Mouse (Mus musculus): Measurements from ENCODE around the gene Zfp335. TPM values are rescaled to one million over a fixed set of nuclear protein-coding genes. Genes with fewer than 3 reads are reported as not detected.

Gene Zfp335
- total RNA-seq (2015; ENCODE audit: low replicate concordance) (25.2 and 25.6 TPM in 2 replicates), total RNA-seq (2017; ENCODE audit: low replicate concordance) (14.9 and 16.3 TPM in 2 replicates)

GRCm38 (mm10) chr2:164911086-164912048, at the start of gene Zfp335:
Gene Zfp335, minus strand, starts transcription at chr2:164911757.
- ATAC-seq (replicated peaks; ENCODE audit: low FRiP score, poor library complexity, severe bottlenecking), result peak; percentile 83

GRCm38 (mm10) chr2:164960716-164961441, 49.3 kb upstream of the Zfp335 start, which contains the start of gene Slc12a5:
Gene Slc12a5, plus strand, starts transcription at chr2:164960802.
- ATAC-seq (replicated peaks; ENCODE audit: low FRiP score, poor library complexity, severe bottlenecking), result no peak

DNA sequence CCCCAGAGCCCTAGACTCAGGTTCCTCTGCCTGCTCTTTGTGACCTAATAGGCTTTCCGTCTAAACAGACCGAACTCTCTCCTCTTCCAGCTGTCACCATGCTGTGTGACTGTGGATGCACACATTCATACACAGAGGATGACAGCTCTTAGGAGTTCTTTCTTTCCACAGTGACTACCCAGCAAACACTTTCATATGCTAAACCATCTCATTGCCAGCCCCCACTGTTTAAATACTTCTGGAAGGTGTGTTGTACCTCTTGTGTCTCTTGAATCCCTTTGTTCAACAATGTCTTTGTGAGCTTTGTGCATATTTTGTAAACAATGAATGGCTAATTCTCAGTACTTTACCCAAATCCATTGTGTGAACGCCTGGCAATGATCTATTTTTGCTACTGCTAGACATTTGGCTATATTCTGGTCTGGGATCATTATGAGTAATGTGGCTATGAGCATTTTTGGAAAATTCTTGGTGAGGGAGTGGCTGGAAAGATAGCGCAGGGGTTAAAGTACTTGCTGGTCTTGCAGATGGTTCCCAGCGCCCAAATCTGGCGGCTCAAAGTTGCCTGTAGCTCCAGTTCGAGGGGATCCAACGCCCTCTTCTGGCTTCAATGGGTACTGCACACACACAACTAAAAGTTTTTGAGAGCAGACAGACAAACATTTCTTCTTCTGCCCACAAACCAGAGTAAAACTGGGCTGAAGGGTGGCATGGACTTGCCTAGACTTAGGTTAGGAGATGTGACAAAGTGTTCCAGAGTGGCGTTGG, 46.2 kb upstream of the Zfp335 start:
- ATAC-seq (replicated peaks; ENCODE audit: low FRiP score, poor library complexity, severe bottlenecking), result no peak

DNA sequence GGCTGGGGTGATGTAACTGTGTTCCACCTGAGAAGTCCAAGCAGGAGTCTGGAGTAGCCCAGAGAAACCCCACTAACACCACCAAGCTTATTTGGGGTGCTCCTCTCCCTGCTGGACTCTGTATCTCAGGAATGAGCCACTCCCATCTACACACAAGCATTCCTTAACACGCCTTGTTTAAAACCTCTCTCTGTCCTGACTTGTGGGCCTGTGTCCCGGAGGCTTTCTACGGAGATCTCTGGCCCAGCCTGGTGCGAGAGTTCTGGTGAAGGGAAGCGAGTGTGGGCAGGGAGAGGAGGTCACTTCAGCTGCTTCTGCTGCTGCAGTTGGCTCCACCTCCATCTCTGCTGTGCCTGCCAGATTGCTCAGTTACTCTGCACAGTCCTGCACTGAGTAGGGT, 44.6 kb upstream of the Zfp335 start:
- no peak for ATAC-seq (replicated peaks; ENCODE audit: low FRiP score, poor library complexity, severe bottlenecking)

GRCm38 (mm10) chr2:164955725-164956124, 44.2 kb upstream of the Zfp335 start:
- ATAC-seq (replicated peaks; ENCODE audit: low FRiP score, poor library complexity, severe bottlenecking), result no peak

- ATAC-seq (replicated peaks; ENCODE audit: low FRiP score, poor library complexity, severe bottlenecking), result peak; percentile 58; the same call in 1 of the 2 replicates
These were observed 41.7 kb upstream of the Zfp335 start for GRCm38 (mm10) chr2:164953224-164953623.

DNA sequence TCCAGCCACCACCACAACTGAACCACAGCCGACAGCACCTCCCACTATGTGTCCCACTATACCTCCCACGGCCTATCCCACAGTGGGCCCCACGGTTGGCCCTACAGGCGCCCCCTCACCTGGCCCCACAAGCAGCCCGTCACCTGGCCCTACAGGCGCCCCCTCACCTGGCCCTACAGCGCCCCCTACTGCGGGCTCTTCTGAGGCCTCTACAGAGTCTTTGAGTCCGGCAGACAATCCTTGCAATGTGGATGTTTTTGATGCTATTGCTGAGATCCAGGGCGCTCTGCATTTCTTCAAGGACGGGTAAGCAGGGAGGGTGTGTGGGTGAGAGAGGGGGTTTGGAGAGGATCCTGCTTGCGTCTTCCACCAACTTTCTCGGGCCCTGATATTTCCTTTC, 40.9 kb upstream of the Zfp335 start:
- ATAC-seq (replicated peaks; ENCODE audit: low FRiP score, poor library complexity, severe bottlenecking), result no peak

DNA sequence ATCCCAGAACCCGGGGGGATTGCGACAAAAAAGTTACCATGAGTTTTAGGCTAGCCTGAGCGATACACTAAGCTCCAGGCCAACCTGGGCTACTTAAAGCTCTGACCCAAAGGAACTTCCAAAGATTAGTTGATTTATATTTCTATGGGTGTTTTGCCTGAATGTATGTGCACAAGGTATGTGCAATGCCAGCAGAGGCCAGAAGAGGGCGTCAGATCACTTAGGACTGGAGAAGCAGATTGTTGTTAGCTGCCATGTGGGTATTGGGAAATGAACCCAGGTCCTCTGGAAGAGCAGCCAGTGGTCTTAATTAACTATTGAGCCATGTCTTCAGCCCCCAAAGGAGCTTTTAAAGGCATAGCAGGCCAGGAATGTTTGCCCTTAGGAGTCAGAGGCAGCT, 40.2 kb upstream of the Zfp335 start:
- no peak for ATAC-seq (replicated peaks; ENCODE audit: low FRiP score, poor library complexity, severe bottlenecking)

GRCm38 (mm10) chr2:164950501-164950900, 38.9 kb upstream of the Zfp335 start:
- no peak for ATAC-seq (replicated peaks; ENCODE audit: low FRiP score, poor library complexity, severe bottlenecking)

DNA sequence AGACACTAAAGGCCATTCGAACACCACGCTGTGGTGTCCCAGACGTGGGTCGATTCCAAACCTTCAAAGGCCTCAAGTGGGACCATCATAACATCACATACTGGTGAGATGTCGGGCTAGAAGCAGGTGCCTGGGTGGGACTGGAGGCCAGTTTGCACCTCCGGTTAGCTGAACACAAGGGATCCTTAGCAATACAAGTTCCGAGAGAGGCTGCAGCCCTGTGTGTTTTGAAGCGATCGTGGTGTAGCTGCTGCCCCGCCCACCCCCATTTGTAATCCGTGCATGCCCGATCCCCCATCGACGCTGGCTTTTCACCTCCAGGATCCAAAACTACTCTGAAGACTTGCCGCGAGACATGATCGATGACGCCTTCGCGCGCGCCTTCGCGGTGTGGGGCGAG, 37.4 kb upstream of the Zfp335 start:
- ATAC-seq (replicated peaks; ENCODE audit: low FRiP score, poor library complexity, severe bottlenecking), result no peak

- no peak for ATAC-seq (replicated peaks; ENCODE audit: low FRiP score, poor library complexity, severe bottlenecking)
These were observed 36.4 kb upstream of the Zfp335 start for GRCm38 (mm10) chr2:164947930-164948329.

- ATAC-seq (replicated peaks; ENCODE audit: low FRiP score, poor library complexity, severe bottlenecking), result no peak
These were observed 35.9 kb upstream of the Zfp335 start for GRCm38 (mm10) chr2:164947506-164947905.

- ATAC-seq (replicated peaks; ENCODE audit: low FRiP score, poor library complexity, severe bottlenecking), result no peak
These were observed 31.2 kb upstream of the Zfp335 start for GRCm38 (mm10) chr2:164942692-164943290.

- ATAC-seq (replicated peaks; ENCODE audit: low FRiP score, poor library complexity, severe bottlenecking), result no peak
These were observed 28.7 kb upstream of the Zfp335 start, which contains the start of gene Mmp9 for GRCm38 (mm10) chr2:164940140-164940830. Gene Mmp9, plus strand, starts transcription at chr2:164940780.

GRCm38 (mm10) chr2:164939106-164939505, 27.5 kb upstream of the Zfp335 start:
- no peak for ATAC-seq (replicated peaks; ENCODE audit: low FRiP score, poor library complexity, severe bottlenecking)

DNA sequence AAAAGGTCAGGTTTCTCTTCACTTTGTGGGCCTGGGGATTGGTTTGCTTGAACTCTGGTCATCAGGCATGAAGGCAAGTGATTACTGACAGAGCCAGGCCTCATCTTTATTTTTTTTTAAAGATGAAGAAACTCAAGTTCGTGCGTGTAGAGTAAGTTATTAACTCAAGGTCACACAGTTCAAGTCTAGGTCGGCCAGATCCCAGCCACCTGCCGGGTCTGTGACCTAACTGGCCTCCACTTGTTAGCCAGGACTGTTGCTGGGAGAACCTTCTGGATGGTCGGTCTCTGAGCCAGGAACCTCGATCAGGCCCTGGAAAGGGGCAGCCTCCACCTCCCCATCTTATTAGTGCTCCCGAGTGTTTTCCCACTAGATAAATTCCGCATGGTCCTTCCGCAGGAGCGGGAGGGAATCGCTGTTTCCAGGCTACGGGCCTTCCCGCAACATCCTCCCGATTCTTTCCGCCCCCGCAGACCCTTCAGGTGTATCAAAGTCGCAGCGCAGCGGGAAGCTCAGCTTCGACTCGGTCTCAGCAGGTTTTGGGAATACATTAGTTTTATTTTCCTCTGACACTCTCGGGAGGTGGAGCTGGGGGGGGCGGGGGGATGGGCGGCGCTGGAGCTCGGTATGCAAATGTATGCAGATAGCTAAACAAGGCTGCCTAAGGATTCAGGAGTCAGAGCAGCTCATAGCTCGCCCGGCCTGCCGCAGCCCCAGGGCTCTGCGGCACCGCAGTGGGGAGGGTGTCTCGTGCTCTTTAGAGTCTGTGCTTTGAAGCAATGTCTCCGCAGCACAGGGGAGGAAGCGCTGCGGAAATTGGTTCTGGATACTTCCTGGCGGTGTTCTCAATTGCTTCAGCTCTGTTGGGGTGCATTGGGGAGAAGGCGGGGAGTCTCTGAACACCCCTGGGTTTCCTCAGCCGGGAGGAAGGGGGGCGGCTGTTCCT, 26.9 kb upstream of the Zfp335 start:
- no peak for ATAC-seq (replicated peaks; ENCODE audit: low FRiP score, poor library complexity, severe bottlenecking)

GRCm38 (mm10) chr2:164935991-164936390, 24.4 kb upstream of the Zfp335 start:
- ATAC-seq (replicated peaks; ENCODE audit: low FRiP score, poor library complexity, severe bottlenecking), result no peak

GRCm38 (mm10) chr2:164933534-164933933, 22.0 kb upstream of the Zfp335 start:
- ATAC-seq (replicated peaks; ENCODE audit: low FRiP score, poor library complexity, severe bottlenecking), result no peak

All from erythroid progenitor cell, adult 5-6 weeks (primary cell).